Mouse (Mus musculus): ENCODE measurements around the gene Mdm4. TPM values are rescaled to one million over a fixed set of nuclear protein-coding genes. Genes with fewer than 3 reads are reported as not detected.

Mdm4 gene
- 100 to 1,000 TPM; 136 to 137 TPM for total RNA-seq (2023)

DNA sequence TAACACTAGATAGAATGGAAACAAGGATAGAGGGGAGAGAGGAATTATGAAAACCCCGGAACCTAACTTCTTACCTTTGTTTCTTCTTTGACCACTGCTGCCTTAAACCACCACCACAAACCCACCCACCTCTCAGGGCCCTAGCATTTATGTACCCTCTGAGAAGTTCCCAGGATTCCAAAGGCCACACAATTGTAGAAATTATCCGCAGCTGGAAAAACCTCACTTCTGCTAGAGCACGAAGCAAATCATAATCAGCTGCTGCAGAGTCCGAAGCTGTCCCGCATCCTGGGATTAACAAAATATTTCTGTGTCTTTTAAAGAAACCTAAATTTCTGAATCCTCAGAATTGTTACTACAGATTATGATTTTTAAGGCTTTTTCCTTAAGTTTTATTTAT, at the start of gene Mdm4:
Mdm4 (minus strand) TSS at position 101 of the 400 bp plus-strand sequence.

DNA sequence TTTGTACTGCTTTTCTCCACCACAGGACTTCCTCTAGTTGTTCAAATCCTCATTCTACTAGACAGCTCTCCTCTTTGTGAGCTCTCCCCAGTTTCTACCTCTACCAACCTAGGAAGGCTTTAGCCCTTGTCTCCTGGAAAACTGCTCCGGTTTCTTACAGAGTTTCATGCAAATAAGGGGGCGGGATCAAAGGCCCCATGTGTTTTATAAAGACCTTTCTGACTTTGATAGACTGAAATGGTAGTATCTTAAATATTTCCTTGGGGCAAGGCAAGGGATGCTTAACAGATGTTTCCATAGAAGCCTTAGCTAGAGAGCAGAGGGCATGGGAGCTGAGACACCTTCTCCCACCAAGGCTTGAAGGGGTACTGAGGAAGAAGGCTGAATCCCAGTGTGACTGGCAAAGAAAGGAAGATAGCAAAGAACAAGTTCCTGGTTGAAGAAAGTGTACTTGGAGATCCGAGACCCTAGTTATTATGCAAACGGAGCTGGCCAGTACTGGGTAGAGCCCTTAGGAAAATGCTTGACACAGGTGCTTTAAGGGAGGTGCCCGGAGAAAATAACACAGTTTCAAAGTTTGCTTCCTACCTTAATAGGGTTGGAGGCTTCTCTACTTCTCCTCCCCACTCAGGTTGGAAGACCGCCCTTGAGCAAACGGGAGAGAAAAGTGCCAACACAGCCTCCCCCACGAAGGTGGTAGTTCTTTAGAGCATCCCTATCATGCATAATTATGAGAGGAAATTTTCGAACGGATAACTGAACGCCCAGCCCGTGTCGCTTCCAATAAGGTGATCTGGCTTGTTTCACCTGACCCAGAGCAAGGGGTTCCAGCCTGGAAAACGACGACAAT, 14.9 kb upstream of the Mdm4 start, which contains the start of gene Pik3c2b:
Pik3c2b (plus strand) TSS at position 657 of the 850 bp plus-strand sequence.

Other genes with a start within 250 kb of the Mdm4 start
- not detected for gene Lrrn2, start 150.3 kb downstream of the Mdm4 start, total RNA-seq (2023)
- 1 to 10 TPM; 1.0 to 1.4 TPM for gene Pik3c2b, start 15.1 kb upstream of the Mdm4 start, total RNA-seq (2023)
- 100 to 1,000 TPM; 195 to 213 TPM for gene Ppp1r15b, start 100.6 kb upstream of the Mdm4 start, total RNA-seq (2023)
- gene Plekha6, start 133.6 kb upstream of the Mdm4 start, total RNA-seq (2023) = 10 to 100 TPM; 11.0 to 14.5 TPM

Data from monocyte, adult 59 days (primary cell).